Mouse (Mus musculus): ENCODE results near the gene Gm20422. TPM values are rescaled to one million over a fixed set of nuclear protein-coding genes. Genes with fewer than 3 reads are reported as not detected.
A peak's percentile ranks its signal among the peaks of the same experiment; 100 is the strongest.

Gene Gm20422
- total RNA-seq, 2 experiments from 2014 or later = 1.3 TPM; not detected in 1

DNA sequence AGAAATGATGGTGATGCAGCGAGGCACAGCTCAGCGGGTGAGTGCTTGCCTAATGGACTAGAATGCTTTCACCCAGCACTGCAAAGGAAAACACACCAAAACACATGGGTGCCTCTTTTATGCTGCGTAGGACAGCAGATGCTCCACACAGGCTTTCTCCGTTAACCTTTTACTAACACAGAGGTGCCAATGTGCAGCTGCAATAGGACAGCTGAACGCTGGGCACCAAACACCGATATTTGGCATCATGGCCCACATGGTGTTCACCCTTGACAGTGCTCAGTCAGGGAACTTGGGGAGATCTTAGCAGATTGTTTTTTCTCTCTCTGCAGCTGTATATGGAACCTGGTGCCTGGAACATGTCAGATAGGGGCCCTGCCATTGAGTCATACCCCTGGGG lies 20.2 kb upstream of the Gm20422 start:
- DNase-seq = peak in 1 of 2 experiments; percentile 0
- intact Hi-C loops (cut with DNase I) = no loop called here

DNA sequence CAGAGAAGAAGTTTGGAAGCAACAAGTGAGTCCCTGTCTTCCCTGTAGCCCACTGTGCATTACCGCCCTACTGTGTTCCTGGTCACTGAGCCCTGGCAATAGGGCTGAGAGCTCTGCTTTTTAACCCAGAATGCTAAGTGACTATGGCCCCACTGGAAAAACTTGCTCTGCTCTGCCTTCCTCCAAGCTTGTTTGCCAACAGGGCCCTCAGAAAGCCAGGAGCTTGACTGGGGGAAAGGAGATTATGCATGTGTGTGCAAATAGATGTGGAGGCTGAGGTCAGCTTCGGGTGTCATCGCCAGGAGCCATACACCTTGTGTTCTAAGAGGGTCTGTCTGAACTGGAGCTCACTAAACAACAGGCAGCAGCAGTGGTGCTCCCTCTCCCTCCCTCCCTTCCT lies 19.4 kb upstream of the Gm20422 start:
- DNase-seq = no peak
- intact Hi-C loops (cut with DNase I) = no loop called here

DNA sequence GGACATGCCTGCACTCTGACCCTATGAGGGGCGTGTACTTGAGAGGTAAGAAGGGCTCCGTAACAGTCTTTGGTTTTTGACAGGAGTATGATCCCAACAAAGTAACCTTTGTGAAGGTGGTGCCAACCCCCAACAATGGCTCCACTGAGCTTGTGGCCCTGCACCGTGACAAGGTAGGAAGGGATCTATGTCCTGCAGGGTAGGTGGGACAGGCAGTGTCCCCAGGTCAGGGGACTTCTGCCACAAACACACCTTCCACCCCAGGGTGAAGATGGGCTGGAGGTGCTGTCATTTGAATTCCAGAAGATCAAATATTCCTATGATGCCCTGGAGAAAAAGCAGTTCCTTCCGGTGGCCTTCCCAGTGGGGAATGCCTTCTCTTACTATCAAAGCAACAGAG lies 19.0 kb upstream of the Gm20422 start:
- intact Hi-C loops (cut with DNase I) = no loop called here
- peak in 1 of 2 experiments; percentile 1 for DNase-seq

DNA sequence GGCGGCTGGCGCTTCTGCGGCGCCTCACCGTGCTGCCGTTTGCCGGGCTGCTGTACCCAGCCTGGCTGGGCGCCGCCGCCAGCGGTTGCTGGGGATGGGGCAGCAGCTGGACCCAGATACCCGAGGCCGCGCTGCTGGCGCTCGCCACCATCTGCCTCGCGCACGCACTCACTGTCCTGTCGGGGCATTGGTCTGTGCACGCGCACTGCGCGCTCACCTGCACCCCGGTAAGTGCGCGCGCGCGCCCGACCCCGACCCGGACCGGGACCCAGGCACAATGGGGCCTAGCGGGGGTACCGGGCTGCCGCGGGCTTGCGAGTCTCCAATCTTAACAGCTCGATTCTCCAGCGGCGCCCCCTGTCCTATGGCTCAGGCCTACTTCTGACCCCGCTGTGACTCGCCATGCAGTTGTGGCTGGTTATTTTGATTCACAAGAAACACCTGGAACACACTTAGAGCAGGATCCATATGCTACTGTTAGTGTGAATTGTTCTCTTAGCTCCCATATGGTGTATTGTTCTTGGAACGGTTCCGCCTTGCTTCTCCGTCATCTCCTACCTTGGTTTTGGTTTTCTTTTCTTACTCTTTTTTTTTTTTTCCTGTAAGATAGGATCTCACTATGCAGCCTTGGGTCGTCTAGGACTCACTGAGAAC lies 16.9 kb upstream of the Gm20422 start:
- no peak for DNase-seq
- intact Hi-C loops (cut with DNase I) = loop anchor here (1.0 kb wide), 1 partner anchor 17 kb away; the partner anchor contains the start of gene Gm20422

DNA sequence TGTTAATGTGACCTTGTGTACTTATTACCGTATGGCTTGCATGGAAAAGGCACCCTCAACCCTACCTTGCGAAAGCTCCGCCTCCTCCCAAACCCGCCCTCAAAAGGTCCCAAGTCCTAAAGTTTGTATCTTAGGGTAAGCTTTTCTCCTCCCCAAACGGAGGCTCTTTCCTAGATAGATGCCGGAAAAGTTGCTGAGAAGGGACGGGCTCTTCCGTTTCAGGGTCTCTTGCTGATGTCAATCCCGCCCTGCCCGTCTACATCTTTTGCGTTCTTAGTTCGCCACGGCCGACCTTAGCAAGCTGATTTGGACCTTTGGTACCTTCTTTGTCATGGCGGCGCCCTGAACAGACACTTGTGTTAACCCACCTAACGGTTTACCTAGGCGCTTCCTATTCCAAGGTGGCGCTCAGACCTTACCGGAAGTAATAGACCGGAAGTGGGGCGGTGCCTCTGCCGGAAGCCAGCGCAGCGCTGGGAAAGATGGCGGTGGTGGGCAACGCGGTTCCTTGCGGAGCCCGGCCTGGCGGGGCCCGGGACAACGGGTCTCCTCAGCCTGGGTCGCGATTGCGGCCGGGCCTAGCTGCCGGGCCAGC lies 16.2 kb upstream of the Gm20422 start, which contains the start of the genes Atp13a1 and Zfp866:
Gene Atp13a1, plus strand, starts transcription at position 391 of the 595 bp plus-strand sequence.
Gene Zfp866, minus strand, starts transcription at position 406 of the 595 bp plus-strand sequence.
- intact Hi-C loops (cut with DNase I) = loop anchor here (1.0 kb wide), 1 partner anchor 17 kb away; the partner anchor contains the start of gene Gm20422
- peak; percentile 86 to 90 for DNase-seq

DNA sequence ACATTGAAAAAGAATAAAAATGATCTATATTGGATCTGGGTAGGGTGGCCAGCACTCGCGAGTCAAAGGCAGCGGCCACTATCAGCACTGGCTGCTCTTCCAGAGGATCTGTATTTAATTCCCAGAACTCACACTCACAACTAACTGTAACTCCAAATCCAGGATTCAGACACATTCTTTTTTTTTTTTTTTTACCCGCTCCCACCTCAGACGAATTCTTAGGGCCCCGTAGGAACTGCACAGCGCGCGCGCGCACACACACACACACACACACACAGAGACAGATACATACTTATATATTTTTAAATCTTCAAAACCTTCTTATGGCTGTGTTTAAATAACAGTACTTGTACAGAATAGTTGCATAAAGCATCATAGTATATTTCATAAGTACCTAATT lies 15.7 kb upstream of the Gm20422 start:
- peak in 1 of 2 experiments; percentile 1 for DNase-seq
- intact Hi-C loops (cut with DNase I) = no loop called here

DNA sequence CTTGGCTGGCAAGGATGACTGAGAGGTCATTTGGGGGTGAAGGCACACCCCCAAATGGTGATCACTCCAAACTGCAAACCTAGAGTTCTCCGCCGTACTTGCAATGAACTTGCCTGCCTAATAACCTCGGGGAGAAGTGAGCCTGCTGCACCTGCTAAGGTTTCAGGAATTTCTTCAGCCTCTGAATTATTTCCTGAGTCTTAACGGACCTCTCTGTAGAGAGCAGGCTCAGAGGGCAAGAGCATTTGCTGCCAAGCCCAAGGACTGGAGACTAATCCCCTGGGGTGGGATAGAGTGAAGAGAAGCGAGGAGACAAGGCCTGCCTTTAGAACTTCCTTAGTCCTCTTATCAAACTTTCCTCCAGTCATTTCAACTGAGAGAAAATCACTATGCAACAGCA lies 15.0 kb upstream of the Gm20422 start:
- peak in 1 of 2 experiments; percentile 2 for DNase-seq
- intact Hi-C loops (cut with DNase I) = no loop called here

DNA sequence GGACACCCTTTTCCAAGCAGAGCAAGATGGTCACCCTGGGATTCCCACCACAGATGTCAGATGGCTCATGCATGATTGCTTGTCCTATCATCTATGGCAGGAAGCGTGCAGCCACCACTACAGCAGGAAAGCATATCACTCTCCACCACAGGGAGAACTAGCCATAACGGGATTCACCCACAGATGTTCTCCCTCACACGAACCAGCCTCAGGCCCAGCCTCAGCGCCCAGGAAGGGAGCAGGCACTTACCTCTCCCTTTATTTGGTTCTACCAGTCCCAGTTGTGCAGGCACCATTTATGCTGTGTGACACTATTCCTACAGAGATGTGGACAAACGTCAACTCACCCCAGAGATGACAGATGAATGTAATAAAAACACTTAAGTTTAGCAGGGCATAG lies 14.4 kb upstream of the Gm20422 start:
- DNase-seq = no peak
- intact Hi-C loops (cut with DNase I) = no loop called here

DNA sequence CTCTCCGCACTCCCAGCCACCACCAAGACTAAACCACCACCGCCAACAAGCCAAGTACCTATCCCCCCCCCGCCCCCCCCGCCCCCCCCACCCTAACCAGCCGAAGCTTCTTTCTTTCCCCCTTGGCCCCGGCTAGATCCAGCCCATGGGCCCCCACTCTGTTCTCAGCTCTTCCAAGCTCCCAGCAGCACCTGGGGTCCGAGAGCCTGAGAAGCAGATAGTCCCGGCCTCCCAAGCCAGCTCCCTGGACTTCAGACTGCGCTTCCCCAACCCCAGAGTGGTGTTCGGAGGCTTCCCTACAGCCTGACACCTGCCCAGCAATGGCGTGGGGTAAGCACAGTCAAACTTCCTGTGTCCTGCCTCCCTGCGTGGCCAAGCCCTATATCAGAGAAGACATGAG lies 2.4 kb upstream of the Gm20422 start:
- intact Hi-C loops (cut with DNase I) = no loop called here
- DNase-seq = no peak

DNA sequence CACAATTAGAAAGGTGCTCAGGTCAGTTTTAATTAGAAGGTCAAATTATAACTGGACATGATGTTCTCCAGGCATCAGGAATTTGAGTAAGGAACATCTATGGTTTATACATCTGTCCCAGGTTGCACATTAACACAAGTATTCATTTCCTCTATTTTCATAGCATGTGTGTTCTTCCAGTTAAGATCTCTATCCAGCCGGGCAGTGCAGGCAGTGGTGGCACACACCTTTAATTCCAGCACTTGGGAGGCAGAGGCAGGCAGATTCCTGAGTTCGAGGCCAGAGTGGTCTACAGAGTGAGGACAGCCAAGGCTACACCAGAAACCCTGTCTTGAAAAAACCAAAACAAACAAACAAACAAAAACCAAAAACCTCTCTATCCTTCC lies 456 bp upstream of the Gm20422 start:
- DNase-seq = no peak
- intact Hi-C loops (cut with DNase I) = loop anchor here (2.0 kb wide), 1 partner anchor 24 kb away; no protein-coding TSS in a partner anchor

DNA sequence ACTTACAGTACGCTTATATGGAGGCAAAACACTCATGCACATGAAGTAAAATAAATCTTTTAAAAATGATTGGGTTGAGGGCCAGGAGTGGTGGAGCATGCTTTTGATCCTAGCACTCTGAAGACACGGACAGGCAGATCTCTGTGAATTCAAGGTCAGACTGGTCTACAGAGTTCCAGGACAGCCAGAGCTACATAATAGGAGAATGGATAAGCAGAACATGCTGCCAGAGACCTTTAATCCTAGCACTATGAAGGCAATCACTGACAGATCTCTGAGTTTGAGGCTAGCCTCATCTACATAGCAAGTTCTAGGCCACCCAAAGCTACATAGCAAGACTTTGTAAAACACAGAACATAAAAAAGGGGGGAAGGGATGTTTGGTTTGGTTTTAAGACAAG lies 2.6 kb downstream of the Gm20422 start:
- intact Hi-C loops (cut with DNase I) = no loop called here
- no peak for DNase-seq

DNA sequence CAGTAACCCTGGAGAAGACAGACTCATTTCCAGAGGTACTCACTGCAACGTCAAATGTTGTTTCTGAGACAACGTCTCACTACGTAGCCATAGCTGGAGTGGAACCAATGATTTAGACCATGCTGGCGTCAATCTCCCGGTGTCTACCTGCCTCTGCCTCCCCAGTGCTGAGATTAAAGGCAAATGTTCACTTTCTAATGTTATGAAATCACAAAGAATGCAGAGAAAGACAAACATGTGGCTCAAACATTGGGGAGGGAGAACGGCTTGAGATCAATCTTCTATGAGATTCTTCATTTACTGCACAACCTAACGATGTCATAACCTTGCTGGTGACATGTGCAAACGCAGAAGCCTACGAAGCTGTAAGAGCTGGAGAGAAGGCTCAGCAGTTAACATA lies 3.5 kb downstream of the Gm20422 start:
- DNase-seq = no peak
- intact Hi-C loops (cut with DNase I) = no loop called here

DNA sequence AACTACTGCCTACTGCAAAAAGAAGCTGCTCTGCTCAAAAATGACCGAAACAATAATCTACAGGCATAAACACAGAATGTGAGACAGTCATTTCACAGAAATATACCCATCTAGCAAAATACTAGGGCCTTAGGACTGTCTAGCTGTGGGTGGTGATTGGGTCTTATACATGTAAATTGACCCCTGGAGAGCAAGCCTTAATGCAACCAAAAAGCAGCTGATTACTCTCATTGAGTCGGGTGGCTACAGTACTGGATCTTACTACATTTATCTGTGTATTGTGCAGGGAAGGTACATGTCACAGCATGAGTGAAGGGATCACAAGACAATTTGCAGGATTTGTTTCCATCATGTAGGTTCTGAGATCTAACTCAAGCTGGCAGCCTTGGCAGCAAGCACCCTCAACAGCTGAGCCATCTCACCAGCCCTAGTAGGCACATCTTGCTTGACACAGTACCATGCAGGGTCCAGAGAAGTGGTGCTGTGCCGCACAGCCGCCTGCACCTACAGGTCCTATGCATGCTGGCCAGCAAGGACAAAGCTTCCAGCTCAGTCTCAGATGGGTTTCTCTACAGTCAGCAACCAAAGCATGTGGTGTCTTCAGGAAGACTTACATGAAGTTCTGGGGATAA lies 12.8 kb downstream of the Gm20422 start:
- DNase-seq = no peak
- intact Hi-C loops (cut with DNase I) = no loop called here

DNA sequence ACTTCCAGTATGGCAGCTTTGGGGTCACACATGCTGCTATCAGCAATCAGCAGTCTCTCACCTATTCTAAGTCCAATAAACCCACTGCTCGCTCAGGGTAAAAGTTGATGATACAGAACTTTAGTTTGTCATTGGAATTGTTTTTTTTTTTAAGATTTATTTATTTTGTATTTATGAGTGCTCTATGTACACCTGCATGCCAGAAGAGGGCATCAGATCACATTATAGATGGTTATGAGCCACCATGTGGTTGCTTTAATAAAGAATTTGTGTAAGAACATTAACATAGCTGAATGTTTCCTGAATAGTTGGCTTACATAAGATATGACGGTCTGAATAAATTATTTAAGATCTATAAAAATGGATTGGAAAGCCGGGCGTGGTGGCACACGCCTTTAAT lies 16.4 kb downstream of the Gm20422 start:
- intact Hi-C loops (cut with DNase I) = no loop called here
- DNase-seq = no peak

DNA sequence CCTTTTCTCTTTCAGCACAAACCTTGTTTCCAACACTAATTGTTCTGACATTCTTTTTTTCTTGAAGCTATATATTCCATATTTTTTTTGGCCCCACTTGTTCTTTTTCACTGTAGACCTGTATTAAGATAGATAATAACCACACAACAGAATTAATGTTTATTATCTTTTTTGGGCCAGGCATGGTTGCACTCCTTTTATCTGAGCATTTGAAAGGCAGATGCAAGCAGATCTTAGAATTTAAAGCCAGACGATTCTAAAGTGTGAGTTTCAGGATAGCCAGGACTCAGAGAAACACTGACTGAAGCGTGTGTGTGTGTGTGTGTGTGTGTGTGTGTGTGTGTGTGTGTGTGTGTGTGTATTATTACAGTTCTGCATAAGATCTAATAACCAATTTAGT lies 22.2 kb downstream of the Gm20422 start:
- no peak for DNase-seq
- intact Hi-C loops (cut with DNase I) = no loop called here

DNA sequence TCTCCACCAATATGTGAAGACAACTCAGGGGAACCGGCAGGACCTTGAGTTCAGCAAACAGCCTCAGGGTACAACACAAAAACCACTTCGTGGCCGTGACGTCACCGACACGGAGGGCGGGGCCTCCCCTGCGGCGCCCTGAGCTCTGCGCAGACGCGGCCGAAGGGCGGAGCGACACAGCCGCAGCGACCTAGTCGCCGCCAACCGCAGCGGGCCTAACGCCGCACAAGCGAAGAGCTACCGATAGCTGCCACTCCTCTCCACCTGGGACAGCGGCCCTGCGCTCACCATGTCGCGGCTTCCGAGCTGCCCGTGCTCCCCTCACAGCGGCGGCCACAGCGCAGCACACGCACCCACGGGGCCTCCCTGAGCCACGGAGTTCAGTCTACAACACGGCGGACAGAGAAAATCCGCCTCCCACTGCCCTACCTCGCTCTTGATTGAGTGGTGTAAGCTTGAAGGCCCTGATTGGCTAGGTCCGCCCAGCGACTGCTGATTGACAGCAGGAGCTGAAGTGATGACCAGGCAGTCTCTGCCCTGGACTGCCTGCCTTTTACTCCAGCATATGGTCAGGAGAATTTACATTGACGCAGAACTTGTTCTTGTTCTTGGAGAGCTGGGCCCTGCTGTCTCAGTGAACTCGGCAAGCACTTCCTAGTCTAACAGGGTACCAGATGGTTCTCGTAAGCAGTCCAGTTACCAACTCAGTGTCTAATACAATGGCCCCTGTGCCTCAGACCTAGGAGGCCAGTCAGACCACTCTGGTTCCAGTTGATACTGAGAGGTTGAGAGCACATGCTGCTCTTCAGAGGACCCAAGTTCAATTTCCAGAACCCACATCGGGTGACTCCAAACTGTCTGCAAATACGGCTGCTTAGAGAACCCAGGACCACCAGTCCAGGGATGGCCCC lies 24.9 kb downstream of the Gm20422 start, which contains the start of gene Zfp963:
Gene Zfp963, minus strand, starts transcription at position 427 of the 911 bp plus-strand sequence.
- DNase-seq = peak; percentile 98
- intact Hi-C loops (cut with DNase I) = loop anchor here (2.0 kb wide), 2 partner anchors 25 to 31 kb away; partner anchors contain the start of gene Gm20422

DNA sequence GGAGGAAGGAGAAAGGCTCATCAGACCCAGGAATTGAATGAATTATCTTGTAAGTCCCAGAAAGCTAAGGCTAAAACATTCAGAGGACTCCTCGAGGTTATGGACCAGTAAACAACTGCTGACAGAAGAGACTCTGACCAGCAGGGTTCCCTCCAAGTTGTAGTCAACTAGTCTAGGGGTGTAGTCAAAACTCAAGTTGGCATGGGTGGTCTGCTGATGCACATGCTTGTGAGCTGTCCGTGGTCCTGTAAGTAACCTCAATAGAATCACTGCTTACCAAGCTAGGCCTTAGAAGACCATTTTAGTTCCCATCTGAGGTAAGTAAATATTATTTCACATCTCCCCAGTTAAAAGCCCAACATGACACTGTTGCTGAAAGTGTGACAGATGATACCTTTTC lies 33.5 kb downstream of the Gm20422 start:
- intact Hi-C loops (cut with DNase I) = no loop called here
- no peak for DNase-seq

DNA sequence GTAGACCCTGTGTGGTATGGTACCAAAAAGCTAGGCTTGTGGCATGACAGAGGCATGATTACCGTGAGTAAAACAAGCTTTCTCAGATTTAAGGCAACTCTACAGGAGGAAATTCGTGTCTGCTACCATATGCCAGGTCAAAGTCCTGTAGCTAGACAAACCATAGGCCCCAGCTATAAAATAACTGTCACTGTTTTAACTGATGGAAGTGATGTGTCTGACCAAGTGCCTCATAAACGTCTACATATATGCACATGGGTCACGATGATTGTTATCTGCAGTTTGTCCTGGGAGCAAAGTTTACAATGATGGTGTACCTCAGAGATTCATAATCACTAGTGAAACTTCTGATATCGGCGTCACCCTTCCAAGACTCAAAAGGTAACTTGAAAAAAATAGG lies 33.9 kb downstream of the Gm20422 start:
- intact Hi-C loops (cut with DNase I) = no loop called here
- no peak for DNase-seq

DNA sequence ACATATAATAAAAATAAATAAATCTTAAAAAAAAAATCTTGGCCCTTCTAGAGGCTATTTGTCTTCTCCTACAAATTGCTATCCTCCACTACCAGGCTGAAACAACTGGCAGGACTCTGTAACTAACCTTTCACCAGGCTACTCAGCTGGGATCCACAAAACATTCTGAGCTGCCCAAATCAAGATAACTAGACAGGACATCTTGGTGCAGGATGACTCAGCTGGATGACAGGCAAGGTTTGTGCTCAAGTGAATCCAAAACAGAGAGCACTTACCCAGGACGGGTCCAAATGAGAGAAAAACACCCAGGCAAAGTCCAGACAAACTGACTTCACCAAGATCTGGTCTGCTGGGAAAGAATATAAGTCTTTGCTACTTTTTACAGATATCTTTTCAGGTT lies 39.2 kb downstream of the Gm20422 start:
- intact Hi-C loops (cut with DNase I) = no loop called here
- DNase-seq = no peak

DNA sequence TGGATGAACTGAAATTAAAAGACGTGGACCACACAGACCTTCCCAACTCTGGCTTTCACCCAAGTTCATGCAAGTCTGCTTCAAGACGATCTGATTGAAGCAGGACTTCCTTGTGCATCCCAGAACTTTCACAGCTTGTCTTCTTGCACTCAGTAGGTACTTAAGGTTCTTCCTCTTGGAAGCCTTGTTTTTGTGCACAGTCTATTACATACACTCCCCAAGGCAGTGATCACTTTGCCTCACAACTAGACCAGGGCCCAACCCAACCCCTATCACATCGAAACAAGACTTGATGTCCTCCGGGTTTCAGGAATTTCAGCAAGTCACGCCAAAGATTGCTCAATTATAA lies 57.5 kb downstream of the Gm20422 start:
- intact Hi-C loops (cut with DNase I) = loop anchor here (2.0 kb wide), 1 partner anchor 92 kb away; the partner anchor contains the start of gene Zfp868
- DNase-seq = no peak

Data from heart, postnatal 36 days (tissue).